Mouse (Mus musculus): ENCODE data around the gene Lsamp.

DNA sequence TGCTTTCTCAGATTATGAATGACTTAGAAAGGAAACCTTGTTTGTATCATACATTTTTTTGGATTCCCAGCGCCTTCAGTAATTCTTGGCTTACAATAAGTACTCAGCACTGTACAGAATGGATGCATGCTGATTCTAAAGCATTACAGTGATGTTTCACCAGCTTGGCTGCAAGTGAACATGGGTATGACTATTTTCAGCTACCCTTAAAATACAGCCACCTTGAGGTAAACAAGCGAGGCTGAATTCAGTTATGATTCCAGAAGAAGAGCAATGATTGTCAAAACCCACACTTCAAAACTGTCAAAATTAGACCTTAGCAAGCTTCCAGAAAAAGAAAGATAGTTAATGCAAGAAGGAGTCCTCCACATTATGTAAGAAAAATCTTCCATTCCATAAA lies 1089.3 kb downstream of the Lsamp start:
- TF ChIP-seq CTCF (IDR thresholded peaks at IDR 0.05; ENCODE audit: low read depth) (no peak), EP300 (IDR thresholded peaks at IDR 0.05; ENCODE audit: low read depth) (no peak)
